Mouse (Mus musculus): ENCODE measurements around the gene Pi4ka. TPM values are rescaled to one million over a fixed set of nuclear protein-coding genes. Genes with fewer than 3 reads are reported as not detected.
"Not testable (repeated sequence)": the region's sequence is repeated elsewhere in the genome, so short reads cannot be mapped to it uniquely, and the experiment has no call there.

Gene Pi4ka
- total RNA-seq, 2 experiments from 2014 or later = 27.9 to 31.4 TPM

DNA sequence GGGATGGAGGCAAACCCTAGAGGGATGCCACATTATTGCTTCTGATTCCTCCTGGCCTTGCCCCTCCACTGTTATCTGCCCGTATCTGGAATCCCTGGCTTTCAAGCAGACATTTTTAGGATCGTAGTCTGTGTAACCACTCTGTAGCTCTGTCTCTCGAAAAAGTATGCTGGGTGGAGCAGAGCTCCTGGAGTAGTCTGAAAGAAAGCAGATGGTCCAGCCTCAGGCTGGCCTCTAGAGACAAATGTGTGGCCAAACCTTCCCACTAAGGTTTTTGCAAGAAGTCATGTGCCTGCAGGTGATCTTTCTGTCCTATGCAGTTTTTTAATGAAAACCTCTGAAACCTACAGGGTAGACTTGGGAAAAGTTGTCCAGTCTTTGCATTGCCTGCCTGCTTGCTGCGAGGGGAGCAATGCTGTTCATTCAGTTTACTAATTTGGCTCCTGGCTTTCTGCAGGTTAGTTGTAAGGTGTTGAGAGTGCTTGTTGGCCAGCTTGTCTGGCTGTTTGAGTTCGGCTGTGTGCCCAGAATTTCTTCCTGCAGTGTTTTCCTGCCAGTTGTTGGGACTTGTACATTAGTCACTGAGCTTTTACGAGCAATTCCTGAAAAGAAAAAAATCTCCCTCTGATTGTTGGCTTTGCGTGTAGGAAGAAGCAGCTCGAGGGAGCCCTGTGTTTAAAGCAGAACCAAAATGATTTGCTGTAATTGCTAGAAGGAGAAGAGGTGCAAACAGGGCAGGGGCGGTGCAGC, 171.0 kb downstream of the Pi4ka start:
- no peak for DNase-seq (ENCODE audit: low spot score in 2 of 2)

DNA sequence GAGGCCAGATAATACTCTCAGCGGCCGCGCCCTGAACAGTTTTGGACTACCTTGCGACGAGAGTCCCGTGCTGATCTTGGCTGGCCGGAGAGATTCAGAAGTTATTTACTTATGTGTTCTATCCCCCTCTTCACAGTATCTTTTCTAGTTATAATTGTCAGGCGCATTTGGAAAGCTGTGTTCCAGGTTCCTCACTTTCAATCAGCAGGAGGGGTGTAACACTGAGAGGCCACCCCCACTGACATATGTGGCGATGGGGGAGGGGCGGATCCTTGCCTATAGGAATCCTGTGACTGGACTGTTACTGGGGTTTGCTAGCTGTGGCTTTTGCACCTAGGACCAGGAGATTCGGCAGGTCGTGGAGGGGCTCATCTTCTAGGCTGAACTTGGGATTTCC, 171.6 kb downstream of the Pi4ka start:
- DNase-seq (ENCODE audit: low spot score in 2 of 2) = no peak

DNA sequence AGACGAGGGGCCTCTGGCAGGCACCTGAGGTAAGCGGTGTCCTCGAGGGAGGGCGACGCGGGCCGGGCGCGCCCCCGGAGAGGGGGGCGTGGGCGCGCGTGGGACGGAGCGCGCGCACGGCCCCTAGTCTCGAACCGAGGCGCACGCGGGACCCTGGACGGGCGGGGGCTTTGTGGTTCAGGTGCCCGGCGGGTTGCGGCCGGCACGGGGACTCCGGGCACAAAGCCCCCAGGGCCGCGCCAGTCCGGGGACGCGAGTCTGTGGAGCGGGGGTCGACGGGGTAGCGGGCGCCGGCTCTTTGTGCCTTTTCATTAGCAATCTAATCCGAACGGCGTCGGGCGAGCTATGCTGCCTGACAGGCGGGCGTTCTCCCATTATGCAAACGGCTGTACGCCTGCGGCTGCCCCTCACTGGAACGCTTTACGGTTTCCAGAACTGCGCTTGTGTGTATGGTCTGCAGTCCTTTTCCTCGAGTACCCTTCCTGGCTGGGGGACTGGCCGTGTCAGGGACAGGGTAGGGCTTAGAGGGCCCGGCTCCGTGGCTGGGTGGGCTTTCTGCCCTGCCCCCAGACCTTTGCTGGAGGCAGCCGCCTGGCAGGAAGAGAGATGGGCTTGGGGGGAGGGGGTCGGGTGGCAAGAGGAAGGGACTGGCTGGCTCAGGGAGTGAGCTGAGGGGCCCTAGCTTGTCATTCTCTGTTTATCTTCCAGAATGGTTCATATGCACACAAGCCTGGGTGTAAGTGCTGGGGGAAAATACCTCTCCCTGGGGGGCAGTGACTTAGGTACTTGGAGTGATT, 172.2 kb downstream of the Pi4ka start:
- DNase-seq (ENCODE audit: low spot score in 2 of 2) = peak in 1 of 2 experiments; percentile 43

DNA sequence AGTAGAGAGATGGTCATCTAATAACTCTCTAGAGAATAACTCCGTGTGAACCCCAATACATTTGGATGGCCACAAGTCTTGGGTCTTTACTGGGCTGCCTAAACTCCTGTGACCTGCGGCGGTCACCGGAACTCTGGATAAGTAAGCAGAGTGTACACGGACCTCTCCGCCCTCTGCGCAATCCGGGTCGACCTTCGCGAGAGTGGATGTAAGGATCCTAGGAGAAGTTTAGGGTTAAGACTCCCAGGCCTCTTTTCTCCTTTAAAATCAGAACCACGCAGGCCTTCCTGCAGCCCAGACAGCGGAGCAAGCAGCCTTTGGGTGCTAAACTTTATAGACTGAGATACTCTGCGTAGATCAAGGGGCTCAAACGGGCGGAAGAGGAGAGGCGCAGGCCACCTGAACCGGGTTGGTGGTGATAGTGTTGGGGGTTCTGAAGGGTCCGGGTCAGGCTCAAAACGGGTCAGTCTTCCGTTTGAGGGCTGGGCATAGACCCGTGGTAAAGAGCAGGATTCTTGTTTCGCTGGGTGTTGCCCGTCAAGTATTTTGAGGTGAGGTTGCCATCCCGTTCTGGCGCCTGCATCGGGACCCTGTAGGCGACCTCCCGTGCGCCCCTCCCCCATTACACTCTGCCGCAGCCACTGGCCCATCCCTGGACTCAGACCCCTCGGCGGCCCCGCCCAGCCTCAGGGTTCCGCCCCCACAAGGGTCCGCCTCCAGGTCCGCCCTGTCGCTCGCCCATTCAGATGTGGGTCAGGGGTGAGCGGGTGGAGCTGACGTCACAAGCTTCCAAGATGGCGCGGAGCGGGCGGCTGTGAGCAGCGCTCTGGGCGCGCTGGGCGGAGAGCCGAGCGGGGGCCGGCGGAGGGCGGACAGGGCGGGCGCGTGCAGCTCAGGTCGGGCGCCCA, 173.1 kb downstream of the Pi4ka start, which contains the start of gene Hic2:
Gene Hic2 (plus strand): TSS at position 779 of the 908 bp plus-strand sequence.
- DNase-seq (ENCODE audit: low spot score in 2 of 2) = peak; percentile 90 to 94

DNA sequence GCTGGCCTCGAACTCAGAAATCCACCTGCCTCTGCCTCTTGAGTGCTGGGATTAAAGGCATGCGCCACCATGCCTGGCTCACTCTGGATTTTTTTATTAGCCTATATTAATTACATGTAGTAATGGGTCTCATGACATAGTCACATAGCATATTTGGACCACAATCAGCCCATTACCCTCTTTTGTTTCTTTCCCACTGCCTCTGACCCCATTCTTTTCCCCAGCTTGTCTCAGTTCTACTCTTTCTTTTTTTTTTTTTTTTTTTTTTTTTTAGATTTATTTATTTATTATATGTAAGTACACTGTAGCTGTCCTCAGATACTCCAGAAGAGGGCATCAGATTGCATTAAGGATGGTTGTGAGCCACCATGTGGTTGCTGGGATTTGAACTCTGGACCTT, 174.6 kb downstream of the Pi4ka start:
- not testable (repeated sequence) for DNase-seq (ENCODE audit: low spot score in 2 of 2)

Other genes starting within 250 kb of the Pi4ka start
- gene Ube2l3, start 203.7 kb downstream of the Pi4ka start, total RNA-seq (2021) = 100 to 1,000 TPM; 166 to 178 TPM
- gene Rimbp3, start 197.7 kb downstream of the Pi4ka start, total RNA-seq (2021) = under 1 TPM; 0.22 to 0.29 TPM
- gene Hic2, start 172.7 kb downstream of the Pi4ka start, total RNA-seq (2021) = 1 to 10 TPM; 2.7 to 3.9 TPM
- gene Tmem191c, start 130.2 kb downstream of the Pi4ka start, total RNA-seq (2021) = 1 to 10 TPM; 4.4 to 5.8 TPM
- gene Serpind1, start 74.9 kb downstream of the Pi4ka start, total RNA-seq (2021) = 1 to 10 TPM in 1 of 2 experiments, under 1 TPM in 1; 0.78 to 1.9 TPM
- gene Snap29, start 328 bp downstream of the Pi4ka start, total RNA-seq (2021) = 10 to 100 TPM; 14.3 to 15.5 TPM
- 10 to 100 TPM; 32.4 to 33.1 TPM for gene Crkl, start 45.7 kb upstream of the Pi4ka start, total RNA-seq (2021)
- gene Aifm3, start 83.3 kb upstream of the Pi4ka start, total RNA-seq (2021) = under 1 TPM; 0.54 to 0.75 TPM
- gene Lztr1, start 102.4 kb upstream of the Pi4ka start, total RNA-seq (2021) = 10 to 100 TPM; 48.4 to 51.1 TPM
- 10 to 100 TPM; 18.7 to 22.5 TPM for gene Thap7, start 124.8 kb upstream of the Pi4ka start, total RNA-seq (2021)
- gene Lrrc74b, start 154.9 kb upstream of the Pi4ka start, total RNA-seq (2021) = 1 to 10 TPM; 2.5 to 5.0 TPM
- 1 to 10 TPM; 6.3 to 7.5 TPM for gene P2rx6, start 155.6 kb upstream of the Pi4ka start, total RNA-seq (2021)
- gene Slc7a4, start 176.9 kb upstream of the Pi4ka start, total RNA-seq (2021) = 1 to 10 TPM; 2.3 to 3.5 TPM
- 10 to 100 TPM; 23.5 to 23.9 TPM for gene Smpd4, start 213.0 kb upstream of the Pi4ka start, total RNA-seq (2021)
- 1 to 10 TPM; 2.7 to 2.8 TPM for gene Ccdc74a, start 240.2 kb upstream of the Pi4ka start, total RNA-seq (2021)

Data from gastrocnemius, postnatal 4 days (tissue).